8 mouse cellular contexts compared by ENCODE assay signal in genomic region chr14:13961401-13962112, GRCm38 (mm10). TPM values are rescaled to one million over a fixed set of nuclear protein-coding genes. Genes with fewer than 3 reads are reported as not detected.
DNase-seq lines count a peak whose midpoint lies in the region; ATAC-seq lines count a peak whose summit lies in the region.

Gene Atxn7, plus strand, starts transcription at chr14:13961440.
Gene Thoc7, minus strand, starts transcription at chr14:13961852.

- peak; percentile 45 for DNase-seq in Muller cell, postnatal 12 days (ENCODE audit: inconsistent ontology term)
- peak; percentile 57 for DNase-seq in cerebellum, adult 8-10 months
- peak; percentile 30 for DNase-seq in forelimb bud, embryonic 11.5 days (ENCODE audit: low read depth, low spot score)
- DNase-seq in layer of hippocampus, postnatal 14 days (ENCODE audit: low spot score in 2 of 2), result peak in 1 of 2 experiments; percentile 33
- peak; percentile 17 for DNase-seq in lung, postnatal 25 days (ENCODE audit: low spot score)
- peak; percentile 42 for DNase-seq in right cerebral cortex, adult 18-20 months
- peak; percentile 26 to 36 for DNase-seq in urinary bladder, postnatal 36 days (ENCODE audit: low spot score in 2 of 2)

- peak; percentile 24 to 57 for ATAC-seq in hematopoietic stem cell, adult 5-6 weeks (replicated peaks in 1 of 2; ENCODE audit: insufficient read depth in 1 of 2, low FRiP score in 2 of 2, low TSS enrichment in 1 of 2, low read depth in 1 of 2, poor library complexity in 2 of 2, severe bottlenecking in 2 of 2)

RNA-seq across cellular contexts. Expression of gene Atxn7, which starts in this region (rescaled TPM):
- 25.4 and 33.5 TPM in 2 replicates for total RNA-seq in hematopoietic stem cell, adult 5-6 weeks (2017)
- total RNA-seq in layer of hippocampus, postnatal 14 days (2021), result 10 to 100 TPM; 19.1 to 20.0 TPM

RNA-seq across cellular contexts. Expression of gene Thoc7, which starts in this region (rescaled TPM):
- 216 and 342 TPM in 2 replicates for total RNA-seq in hematopoietic stem cell, adult 5-6 weeks (2017)
- 100 to 1,000 TPM; 106 to 114 TPM for total RNA-seq in layer of hippocampus, postnatal 14 days (2021)
